Mouse (Mus musculus): Measurements from ENCODE around the gene Fktn. TPM values are rescaled to one million over a fixed set of nuclear protein-coding genes. Genes with fewer than 3 reads are reported as not detected.
"Not testable (repeated sequence)": the region's sequence is repeated elsewhere in the genome, so short reads cannot be mapped to it uniquely, and the experiment has no call there.

Gene Fktn
- total RNA-seq (2014; rRNA removed) (12.3 and 13.2 TPM in 2 replicates), polyA plus RNA-seq (2015; fragmentation: Nextera tagmentation; extraction: Ambion mirVana) (15.2 and 18.2 TPM in 2 replicates)

- Histone ChIP-seq H3K4me3 (ENCODE audit: low read length) (peak within 1 kb of the TSS; percentile 77), H3K27ac (peak within 1 kb of the TSS; percentile 87), H3K9ac (replicated peaks; ENCODE audit: low read length) (peak within 1 kb of the TSS; percentile 80), H3K4me1 (ENCODE audit: insufficient read depth, low read length) (no peaks in the 10 kb centered on the region; the same call in 1 of the 2 replicates), H3K4me2 (ENCODE audit: low read depth, low read length) (peak within 1 kb of the TSS; percentile 75), H3K27me3 (ENCODE audit: insufficient read depth, low read length) (no peaks in the 10 kb centered on the region), H3K36me3 (ENCODE audit: insufficient read depth, low read length) (no peaks in the 10 kb centered on the region), H3K9me3 (ENCODE audit: low read length) (no peaks in the 10 kb centered on the region)
- DNase-seq (ENCODE audit: low spot score) (no peak), ATAC-seq (peak; percentile 85)
- 7% methylated on average over 7 of the region's 7 CpGs for WGBS
- no peak for TF ChIP-seq CTCF (IDR thresholded peaks at IDR 0.05; ENCODE audit: low read depth)
Measured at GRCm38 (mm10) chr4:53713704-53714050, at the start of gene Fktn. TSS of gene Fktn (plus strand) at chr4:53713998.

- no peaks in the 10 kb centered on the region for H3K4me1 ChIP-seq (ENCODE audit: insufficient read depth, low read length)
- no peak for DNase-seq (ENCODE audit: low spot score)
- no peaks in the 10 kb centered on the region for H3K27me3 ChIP-seq (ENCODE audit: insufficient read depth, low read length)
- no peak overlapping the region for H3K27ac ChIP-seq
- no peak overlapping the region for H3K9ac ChIP-seq (replicated peaks; ENCODE audit: low read length)
- no peaks in the 10 kb centered on the region for H3K9me3 ChIP-seq (ENCODE audit: low read length)
- no peak overlapping the region for H3K4me2 ChIP-seq (ENCODE audit: low read depth, low read length)
- no peak for TF ChIP-seq CTCF (IDR thresholded peaks at IDR 0.05; ENCODE audit: low read depth)
- ATAC-seq, result no peak
- peaks cover 6% of the 10 kb centered on the region; the same call in 1 of the 2 replicates for H3K36me3 ChIP-seq (ENCODE audit: insufficient read depth, low read length)
- WGBS, result 90% methylated on average over 8 of the region's 8 CpGs
- no peak overlapping the region for H3K4me3 ChIP-seq (ENCODE audit: low read length)
Measured at GRCm38 (mm10) chr4:53682092-53682491, 31.7 kb upstream of the Fktn start.

GRCm38 (mm10) chr4:53688965-53689364 is 24.8 kb upstream of the Fktn start:
- Histone ChIP-seq H3K9ac (replicated peaks; ENCODE audit: low read length) (no peak overlapping the region), H3K27ac (no peak overlapping the region), H3K4me1 (ENCODE audit: insufficient read depth, low read length) (no peaks in the 10 kb centered on the region), H3K4me3 (ENCODE audit: low read length) (no peak overlapping the region), H3K27me3 (ENCODE audit: insufficient read depth, low read length) (no peaks in the 10 kb centered on the region), H3K36me3 (ENCODE audit: insufficient read depth, low read length) (peaks cover 6% of the 10 kb centered on the region; the same call in 1 of the 2 replicates), H3K9me3 (ENCODE audit: low read length) (no peaks in the 10 kb centered on the region), H3K4me2 (ENCODE audit: low read depth, low read length) (no peak overlapping the region)
- no peak for TF ChIP-seq CTCF (IDR thresholded peaks at IDR 0.05; ENCODE audit: low read depth)
- WGBS, result 92% methylated on average over 4 of the region's 4 CpGs
- ATAC-seq, result no peak
- DNase-seq (ENCODE audit: low spot score), result no peak

GRCm38 (mm10) chr4:53691418-53691817 is 22.4 kb upstream of the Fktn start:
- no peak overlapping the region for H3K27ac ChIP-seq
- H3K4me2 ChIP-seq (ENCODE audit: low read depth, low read length), result no peak overlapping the region
- WGBS, result 74% methylated on average over 1 of the region's 1 CpGs
- peaks cover 10% of the 10 kb centered on the region; the same call in 1 of the 2 replicates for H3K36me3 ChIP-seq (ENCODE audit: insufficient read depth, low read length)
- DNase-seq (ENCODE audit: low spot score) (no peak), ATAC-seq (no peak)
- H3K9ac ChIP-seq (replicated peaks; ENCODE audit: low read length), result no peak overlapping the region
- no peak overlapping the region for H3K4me3 ChIP-seq (ENCODE audit: low read length)
- TF ChIP-seq CTCF (IDR thresholded peaks at IDR 0.05; ENCODE audit: low read depth), result no peak
- no peaks in the 10 kb centered on the region for H3K9me3 ChIP-seq (ENCODE audit: low read length)
- H3K27me3 ChIP-seq (ENCODE audit: insufficient read depth, low read length), result no peaks in the 10 kb centered on the region
- no peaks in the 10 kb centered on the region for H3K4me1 ChIP-seq (ENCODE audit: insufficient read depth, low read length)

- not testable (repeated sequence) for H3K4me3 ChIP-seq (ENCODE audit: low read length); H3K9ac ChIP-seq (replicated peaks; ENCODE audit: low read length); DNase-seq (ENCODE audit: low spot score); ATAC-seq; H3K4me2 ChIP-seq (ENCODE audit: low read depth, low read length); H3K9me3 ChIP-seq (ENCODE audit: low read length); H3K4me1 ChIP-seq (ENCODE audit: insufficient read depth, low read length); H3K27ac ChIP-seq; H3K36me3 ChIP-seq (ENCODE audit: insufficient read depth, low read length); H3K27me3 ChIP-seq (ENCODE audit: insufficient read depth, low read length)
Measured at GRCm38 (mm10) chr4:53709166-53709565, 4.6 kb upstream of the Fktn start.

- no peak for ATAC-seq
- no peak overlapping the region for H3K4me2 ChIP-seq (ENCODE audit: low read depth, low read length)
- no peaks in the 10 kb centered on the region for H3K36me3 ChIP-seq (ENCODE audit: insufficient read depth, low read length)
- no peak overlapping the region for H3K9ac ChIP-seq (replicated peaks; ENCODE audit: low read length)
- H3K9me3 ChIP-seq (ENCODE audit: low read length), result no peaks in the 10 kb centered on the region
- 96% methylated on average over 2 of the region's 2 CpGs for WGBS
- no peak for DNase-seq (ENCODE audit: low spot score)
- no peak overlapping the region for H3K27ac ChIP-seq
- H3K4me3 ChIP-seq (ENCODE audit: low read length), result no peak overlapping the region
- H3K4me1 ChIP-seq (ENCODE audit: insufficient read depth, low read length), result no peaks in the 10 kb centered on the region; the same call in 1 of the 2 replicates
- no peaks in the 10 kb centered on the region for H3K27me3 ChIP-seq (ENCODE audit: insufficient read depth, low read length)
- no peak for TF ChIP-seq CTCF (IDR thresholded peaks at IDR 0.05; ENCODE audit: low read depth)
Measured at GRCm38 (mm10) chr4:53710021-53710420, 3.8 kb upstream of the Fktn start.

- H3K4me1 ChIP-seq (ENCODE audit: insufficient read depth, low read length), result no peaks in the 10 kb centered on the region; the same call in 1 of the 2 replicates
- no peaks in the 10 kb centered on the region for H3K9me3 ChIP-seq (ENCODE audit: low read length)
- no peaks in the 10 kb centered on the region for H3K27me3 ChIP-seq (ENCODE audit: insufficient read depth, low read length)
- WGBS, result 87% methylated on average over 6 of the region's 6 CpGs
- H3K27ac ChIP-seq, result no peak overlapping the region
- H3K4me3 ChIP-seq (ENCODE audit: low read length), result no peak overlapping the region
- no peak overlapping the region for H3K9ac ChIP-seq (replicated peaks; ENCODE audit: low read length)
- no peak for DNase-seq (ENCODE audit: low spot score)
- H3K4me2 ChIP-seq (ENCODE audit: low read depth, low read length), result no peak overlapping the region
- no peak for ATAC-seq
- TF ChIP-seq CTCF (IDR thresholded peaks at IDR 0.05; ENCODE audit: low read depth), result no peak
- H3K36me3 ChIP-seq (ENCODE audit: insufficient read depth, low read length), result no peaks in the 10 kb centered on the region
Measured at GRCm38 (mm10) chr4:53710555-53711328, 3.1 kb upstream of the Fktn start.
